Mouse (Mus musculus) adrenal gland, postnatal 14 days (tissue): ENCODE measurements around the gene Il1b. TPM values are rescaled to one million over a fixed set of nuclear protein-coding genes. Genes with fewer than 3 reads are reported as not detected.
A peak's percentile ranks its signal among the peaks of the same experiment; 100 is the strongest.

Experiments used
- DNase-seq: peaks from one replicate; pipeline ENCODE4 v3.0.0; 2021; ENCODE audit warnings: mixed read lengths
- total RNA-seq: library from RNA; stranded (reverse); gene quantifications from 2 replicates; pipeline ENCODE4 v1.2.3, GENCODE M21; 2021

Il1b gene
- total RNA-seq, 1 experiment from 2014 or later: 0.74 TPM

DNA sequence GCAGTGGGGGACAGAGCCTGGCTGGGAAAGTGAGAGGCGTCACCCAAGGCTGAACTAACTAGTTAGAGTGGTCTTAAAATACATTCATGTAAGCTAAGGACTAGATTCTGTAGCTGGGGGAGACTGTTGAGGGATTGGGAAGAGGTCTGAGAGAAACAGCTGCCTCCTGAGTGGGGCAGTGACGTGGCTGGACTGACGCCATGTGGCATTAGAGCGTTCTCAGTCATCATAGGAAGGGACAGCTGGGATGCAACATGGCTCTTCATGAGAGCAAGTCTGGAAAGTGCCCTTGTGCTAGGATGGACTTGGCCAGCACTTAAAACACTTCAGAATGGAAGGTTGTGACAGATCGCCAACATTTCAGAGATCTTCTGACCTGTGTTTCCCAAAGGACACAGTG is 2.1 kb downstream of the Il1b start:
- no peak for DNase-seq

DNA sequence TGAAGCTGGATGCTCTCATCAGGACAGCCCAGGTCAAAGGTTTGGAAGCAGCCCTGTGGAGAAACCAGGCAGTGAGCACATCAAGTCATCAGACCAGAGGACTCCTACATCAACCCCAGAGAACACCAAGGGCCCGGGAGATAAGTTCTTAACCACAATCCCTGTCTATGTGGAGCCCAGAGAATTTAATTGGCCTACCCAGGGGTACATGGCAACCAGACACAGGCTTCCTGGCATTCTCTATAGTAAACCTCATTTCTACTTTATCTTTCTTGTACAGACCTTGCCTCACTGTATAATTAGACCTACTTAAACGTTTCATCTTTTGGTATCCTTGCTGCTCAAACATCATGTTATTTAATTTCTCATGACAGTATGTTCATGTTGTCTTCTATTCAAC is 2.8 kb downstream of the Il1b start:
- no peak for DNase-seq

DNA sequence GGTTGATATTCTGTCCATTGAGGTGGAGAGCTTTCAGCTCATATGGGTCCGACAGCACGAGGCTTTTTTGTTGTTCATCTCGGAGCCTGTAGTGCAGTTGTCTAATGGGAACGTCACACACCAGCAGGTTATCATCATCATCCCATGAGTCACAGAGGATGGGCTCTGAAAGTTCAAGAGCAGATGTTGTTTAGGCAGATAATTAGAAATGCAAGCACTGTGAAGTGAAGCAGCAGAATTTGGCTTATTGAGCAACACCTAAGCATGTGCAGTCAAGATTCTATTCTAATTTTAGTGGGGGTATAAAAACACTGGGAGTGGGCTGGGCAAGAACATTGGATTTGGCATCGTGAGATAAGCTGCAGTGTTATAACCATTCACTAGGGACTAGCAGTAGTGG is 3.7 kb downstream of the Il1b start:
- no peak for DNase-seq

- DNase-seq: peak; percentile 32
These were observed 9.9 kb downstream of the Il1b start for GRCm38 (mm10) chr2:129360975-129361560.

- DNase-seq: no peak
These were observed 10.7 kb downstream of the Il1b start for GRCm38 (mm10) chr2:129360197-129360596.

DNA sequence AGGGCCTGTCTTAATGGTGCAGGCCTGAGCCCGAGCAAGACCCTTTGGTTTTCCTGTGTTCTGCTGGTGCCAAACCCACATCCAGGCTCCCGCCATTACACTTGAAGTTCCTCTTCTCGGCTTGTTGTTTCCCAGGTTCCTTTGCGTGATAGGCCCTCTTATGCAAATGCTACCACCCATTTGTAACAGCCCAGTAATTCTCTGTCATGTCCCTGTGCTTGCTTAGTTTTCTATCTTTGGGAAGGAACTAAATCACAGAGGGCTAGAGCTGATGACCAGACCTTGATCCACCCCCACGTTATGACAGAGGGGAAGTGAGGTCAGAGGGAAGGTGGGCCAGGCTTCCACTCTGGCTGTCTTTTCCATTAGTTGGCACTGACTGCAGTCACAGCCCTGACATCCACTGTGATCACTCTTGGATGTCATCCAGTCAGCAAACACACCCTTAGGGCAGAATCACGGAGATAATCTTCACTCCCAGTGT is 32.8 kb downstream of the Il1b start:
- peak; percentile 15 for DNase-seq

DNA sequence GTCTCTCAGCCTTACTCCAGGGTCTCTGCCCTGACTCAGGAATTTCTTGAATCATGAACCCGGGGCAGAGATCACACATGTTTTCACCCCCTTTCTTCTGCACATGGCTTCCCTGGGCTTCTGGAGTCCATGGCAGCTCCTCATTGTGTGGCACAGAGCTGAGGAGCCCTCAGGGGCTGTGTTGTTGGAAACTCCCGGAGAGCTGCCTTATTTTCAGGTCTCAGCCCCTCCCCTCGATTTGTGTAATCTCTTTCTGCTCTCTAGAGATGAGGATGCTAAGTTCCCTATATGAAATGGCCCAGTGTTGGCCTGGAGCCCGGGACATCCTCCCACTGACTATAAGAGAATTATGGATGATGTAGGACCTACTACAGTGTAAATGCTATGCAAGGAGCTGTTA is 37.5 kb downstream of the Il1b start:
- no peak for DNase-seq

- peak; percentile 9 for DNase-seq
These were observed 40.4 kb downstream of the Il1b start for GRCm38 (mm10) chr2:129330540-129330939.

DNA sequence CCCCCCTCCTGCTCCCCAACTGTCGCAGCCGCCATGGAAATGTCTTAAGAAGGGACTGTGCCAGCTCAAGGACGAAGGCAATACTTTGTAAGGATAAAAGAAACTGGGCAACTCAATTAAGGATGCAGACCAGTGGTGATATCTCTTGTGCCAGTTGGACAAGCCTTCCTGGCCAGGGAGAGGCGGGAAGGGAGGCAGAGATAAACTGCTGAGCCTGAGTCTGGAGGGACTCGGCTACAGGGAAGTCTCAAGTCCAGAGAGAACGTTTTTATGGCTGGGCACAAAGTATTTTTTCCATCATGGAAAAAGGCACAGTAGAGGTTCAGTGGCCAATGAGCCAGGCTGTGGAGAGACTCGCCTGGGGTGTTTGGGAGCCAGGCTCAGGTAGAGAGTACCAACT is 40.9 kb downstream of the Il1b start:
- DNase-seq: no peak

DNA sequence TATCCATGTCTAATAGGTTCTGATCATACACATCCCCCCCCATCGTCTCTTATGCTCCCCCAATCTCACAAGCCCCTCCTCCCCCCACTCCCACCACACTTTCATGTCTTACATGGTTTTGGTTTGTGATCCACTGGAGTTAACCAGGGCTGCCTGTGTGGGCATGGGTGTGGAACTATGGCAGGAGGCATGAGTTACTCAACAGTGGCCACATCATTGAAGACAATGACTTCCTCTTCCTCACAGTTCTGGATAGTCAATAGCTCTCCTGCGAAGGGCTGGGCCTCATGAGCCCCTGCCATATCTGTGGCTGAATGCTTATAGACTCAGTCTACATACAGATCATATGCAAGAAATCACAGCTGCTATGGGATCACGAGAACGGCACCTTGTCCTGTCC is 42.7 kb downstream of the Il1b start:
- DNase-seq: no peak

DNA sequence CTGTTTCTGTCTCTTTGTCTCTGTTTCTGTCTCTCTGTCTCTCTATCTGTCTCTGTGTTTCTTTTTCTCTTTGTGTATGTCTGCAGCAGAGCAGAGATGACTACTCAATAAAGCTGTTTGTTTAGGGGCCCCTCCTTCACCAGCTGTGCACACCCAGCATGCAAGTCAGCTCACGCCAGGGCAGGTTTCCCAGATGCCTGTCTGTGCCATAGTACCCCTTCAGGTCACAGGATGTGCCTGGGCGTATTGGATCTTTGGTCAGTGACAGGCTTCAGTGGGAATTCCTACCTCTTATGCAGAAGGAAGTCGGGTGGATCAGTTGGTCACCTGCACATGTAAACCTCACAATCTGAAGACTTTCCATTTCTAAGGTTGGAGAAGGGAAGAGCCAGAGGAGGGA is 46.7 kb downstream of the Il1b start:
- no peak for DNase-seq

DNA sequence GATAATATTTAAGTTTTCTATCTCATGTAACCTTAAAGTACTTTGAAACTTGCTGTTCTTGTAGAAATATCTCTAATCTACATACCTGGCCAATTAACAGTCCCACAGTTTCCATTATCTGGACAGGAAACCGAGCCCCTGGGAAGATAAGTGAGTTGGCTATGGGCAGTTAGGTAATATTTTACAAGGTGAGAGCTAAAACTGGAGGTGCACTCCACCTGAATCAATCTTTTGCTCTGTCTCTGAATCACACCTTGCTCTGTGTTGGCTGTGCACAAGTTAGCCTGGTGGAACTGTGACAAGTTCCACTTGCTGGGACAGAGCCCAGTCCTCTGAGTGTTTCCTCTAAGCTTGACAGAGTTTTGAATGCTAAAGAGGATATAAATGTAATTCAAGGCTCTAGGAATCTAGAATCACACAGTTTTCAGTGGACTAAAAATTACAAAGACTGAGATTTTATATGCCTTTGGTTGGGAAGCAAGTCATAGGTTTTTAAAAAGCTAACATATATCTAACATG is 48.8 kb downstream of the Il1b start:
- DNase-seq: no peak

- no peak for DNase-seq
These were observed 50.8 kb downstream of the Il1b start for GRCm38 (mm10) chr2:129320033-129320605.

DNA sequence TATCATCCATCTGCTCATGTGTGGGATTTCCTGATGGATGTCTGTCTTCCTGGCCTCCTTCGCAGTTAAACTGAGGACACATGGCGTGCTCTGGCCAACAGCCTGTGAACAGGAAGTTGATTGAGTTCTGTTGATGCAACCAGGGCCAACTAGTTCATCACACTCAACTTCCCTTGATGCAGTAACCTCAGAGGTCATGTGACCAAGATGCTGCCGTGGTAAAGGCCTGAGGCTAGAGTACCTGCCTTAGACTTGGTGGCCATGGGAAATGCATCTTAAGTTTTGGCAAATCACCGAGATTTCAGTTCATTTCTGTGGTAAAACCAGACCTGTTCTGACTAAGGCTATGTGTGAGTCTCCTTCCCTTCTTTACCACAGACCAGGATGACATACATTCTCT is 55.1 kb downstream of the Il1b start:
- no peak for DNase-seq

DNA sequence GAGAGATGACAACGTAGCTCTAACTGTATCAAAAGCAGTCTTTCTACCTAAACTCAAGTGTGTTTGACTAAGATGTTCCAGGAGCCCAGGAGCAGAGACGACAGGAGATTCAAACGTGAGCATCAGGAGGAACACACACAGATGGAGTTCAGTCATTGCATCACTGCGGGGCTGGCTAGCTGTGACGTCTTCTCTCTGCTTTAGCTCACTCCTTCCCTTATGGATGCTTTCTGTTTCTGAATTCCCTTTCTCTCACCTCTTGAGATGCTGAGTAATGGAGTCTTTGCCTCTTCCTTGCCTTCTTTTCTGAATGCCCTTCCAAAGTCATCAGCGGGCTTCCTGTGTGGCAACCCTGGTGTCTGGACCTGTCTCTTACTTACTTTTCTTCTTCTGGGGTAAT is 56.1 kb downstream of the Il1b start:
- no peak for DNase-seq

Other genes starting within 250 kb of the Il1b start
- 19.7 and 20.3 TPM in 2 replicates for gene Chchd5, start 241.4 kb downstream of the Il1b start, total RNA-seq
- 19.1 and 24.3 TPM in 2 replicates for gene Slc20a1, start 172.4 kb downstream of the Il1b start, total RNA-seq
- 9.3 and 10.4 TPM in 2 replicates for gene Ckap2l, start 73.9 kb downstream of the Il1b start, total RNA-seq
- 0.26 and 0.60 TPM in 2 replicates for gene Il1a, start 61.2 kb downstream of the Il1b start, total RNA-seq
- gene F830045P16Rik, start 165.5 kb upstream of the Il1b start, total RNA-seq: not detected in 2 replicates
- gene Sirpa, start 221.7 kb upstream of the Il1b start, total RNA-seq: 39.9 and 47.4 TPM in 2 replicates